Mouse (Mus musculus) myocyte (in vitro differentiated cells): ENCODE results near the gene Mnt. TPM values are rescaled to one million over a fixed set of nuclear protein-coding genes. Genes with fewer than 3 reads are reported as not detected.

ENCODE experiments used
- H3K27me3 ChIP-seq: one replicate; pipeline ENCODE4 v1.6.1; 2011; ENCODE audit not compliant: control insufficient read depth, insufficient read depth, insufficient read length
- H3K36me3 ChIP-seq: one replicate; pipeline ENCODE4 v1.6.1; 2011; ENCODE audit not compliant: control insufficient read depth, insufficient read depth
- H3K4me2 ChIP-seq: one replicate; pipeline ENCODE4 v1.6.1; 2011; ENCODE audit warnings: low read depth, control low read depth
- H3K4me3 ChIP-seq: one replicate; pipeline ENCODE4 v1.5.1; 2011; ENCODE audit warnings: mild to moderate bottlenecking, control low read depth, moderate library complexity
- H3K79me2 ChIP-seq: one replicate; pipeline ENCODE4 v1.6.1; 2011; ENCODE audit not compliant: control insufficient read depth, insufficient read depth
- H3ac ChIP-seq: one replicate; pipeline ENCODE4 v1.6.1; 2011; ENCODE audit not compliant: control insufficient read depth, insufficient read length
- CEBPB ChIP-seq: IDR thresholded peaks from 2 replicates; pipeline ENCODE4 v1.6.1; 2011; ENCODE audit warnings: mild to moderate bottlenecking, moderate library complexity; ENCODE audit not compliant: poor library complexity, insufficient read depth, severe bottlenecking
- E2F4 ChIP-seq: IDR thresholded peaks from one replicate; pipeline ENCODE4 v1.6.1; 2011; ENCODE audit warnings: mild to moderate bottlenecking, control low read depth, moderate library complexity; ENCODE audit not compliant: insufficient read depth
- MAX ChIP-seq: IDR thresholded peaks from one replicate; pipeline ENCODE4 v1.6.1; 2011; ENCODE audit warnings: low read depth, mild to moderate bottlenecking, control low read depth
- MYOD1 ChIP-seq, 3 experiments: IDR thresholded peaks; one replicate each; pipeline ENCODE4 v1.6.1; 2011; ENCODE audit warnings: control low read depth in 2 of 3, low read depth in 2 of 3, mild to moderate bottlenecking in 2 of 3, moderate library complexity in 1 of 3; ENCODE audit not compliant: insufficient read length in 2 of 3, control insufficient read depth in 1 of 3
- MYOG ChIP-seq, 3 experiments: IDR thresholded peaks; one replicate each; pipeline ENCODE4 v1.6.1; 2011; ENCODE audit warnings: control low read depth in 2 of 3, low read depth in 2 of 3, mild to moderate bottlenecking in 2 of 3; ENCODE audit not compliant: insufficient read length in 2 of 3, control insufficient read depth in 1 of 3, insufficient read depth in 1 of 3
- POLR2A ChIP-seq: IDR thresholded peaks from one replicate; pipeline ENCODE4 v1.6.1; 2011; ENCODE audit warnings: low read depth, mild to moderate bottlenecking, control low read depth, moderate library complexity; ENCODE audit not compliant: insufficient read length
- POLR2AphosphoS2 ChIP-seq: IDR thresholded peaks from one replicate; pipeline ENCODE4 v1.6.1; 2011; ENCODE audit warnings: low read depth, control low read depth; ENCODE audit not compliant: insufficient read length
- REST ChIP-seq: IDR thresholded peaks from one replicate; pipeline ENCODE4 v1.6.1; 2011; ENCODE audit warnings: mild to moderate bottlenecking, control low read depth, moderate library complexity; ENCODE audit not compliant: insufficient read depth, insufficient read length
- SRF ChIP-seq: IDR thresholded peaks from one replicate; pipeline ENCODE4 v1.6.1; 2011; ENCODE audit warnings: low read depth; ENCODE audit not compliant: control insufficient read depth, insufficient read length
- TCF12 ChIP-seq: IDR thresholded peaks from one replicate; pipeline ENCODE4 v1.6.1; 2011; ENCODE audit warnings: mild to moderate bottlenecking, control low read depth; ENCODE audit not compliant: poor library complexity, insufficient read depth, severe bottlenecking
- TCF3 ChIP-seq: IDR thresholded peaks from one replicate; pipeline ENCODE4 v1.6.1; 2011; ENCODE audit warnings: low read depth, control low read depth; ENCODE audit not compliant: insufficient read length
- USF1 ChIP-seq: IDR thresholded peaks from one replicate; pipeline ENCODE4 v1.6.1; 2011; ENCODE audit warnings: low read depth, mild to moderate bottlenecking, control low read depth, moderate library complexity
- polyA plus RNA-seq: library from polyadenylated mRNA; unstranded; fragments of >200 nt; fragmentation: generic; extraction: Trizol; gene quantifications from one replicate; pipeline ENCODE4 v1.2.1, GENCODE M21; 2012; ENCODE audit warnings: missing spikeins

Mnt gene
- polyA plus RNA-seq, 1 experiment, result 12.7 TPM

GRCm38 (mm10) chr11:74869603-74870002 lies 38.9 kb downstream of the Mnt start:
- no peaks in the 10 kb centered on the region for H3K27me3 ChIP-seq
- TF ChIP-seq REST, result no peak
- no peak for TF ChIP-seq MYOD1 (IDR thresholded peaks at IDR 0.05; ENCODE audit: control insufficient read depth in 1 of 3, insufficient read length in 2 of 3, low read depth in 2 of 3)
- TF ChIP-seq E2F4, result no peak
- TF ChIP-seq POLR2AphosphoS2, result no peak
- no peak for TF ChIP-seq USF1
- TF ChIP-seq MAX, result no peak
- no peak for TF ChIP-seq CEBPB
- no peak for TF ChIP-seq TCF3
- TF ChIP-seq TCF12, result no peak
- no peak for TF ChIP-seq POLR2A
- no peak for TF ChIP-seq SRF
- TF ChIP-seq MYOG (IDR thresholded peaks at IDR 0.05; ENCODE audit: control insufficient read depth in 1 of 3, insufficient read depth in 1 of 3, insufficient read length in 2 of 3, low read depth in 2 of 3), result no peak
- no peak overlapping the region for H3K4me2 ChIP-seq
- H3K79me2 ChIP-seq, result no peaks in the 10 kb centered on the region
- no peak overlapping the region for H3K4me3 ChIP-seq
- no peak overlapping the region for H3ac ChIP-seq
- H3K36me3 ChIP-seq, result no peaks in the 10 kb centered on the region

- TF ChIP-seq MAX, result no peak
- TF ChIP-seq REST, result no peak
- TF ChIP-seq E2F4, result no peak
- TF ChIP-seq CEBPB, result no peak
- TF ChIP-seq POLR2AphosphoS2, result no peak
- TF ChIP-seq MYOD1 (IDR thresholded peaks at IDR 0.05; ENCODE audit: control insufficient read depth in 1 of 3, insufficient read length in 2 of 3, low read depth in 2 of 3), result no peak
- TF ChIP-seq POLR2A, result no peak
- no peak for TF ChIP-seq SRF
- no peak for TF ChIP-seq TCF12
- TF ChIP-seq MYOG (IDR thresholded peaks at IDR 0.05; ENCODE audit: control insufficient read depth in 1 of 3, insufficient read depth in 1 of 3, insufficient read length in 2 of 3, low read depth in 2 of 3), result no peak
- no peak for TF ChIP-seq USF1
- no peak for TF ChIP-seq TCF3
- H3K27me3 ChIP-seq, result no peaks in the 10 kb centered on the region
- H3K36me3 ChIP-seq, result no peaks in the 10 kb centered on the region
- no peaks in the 10 kb centered on the region for H3K79me2 ChIP-seq
- H3K4me3 ChIP-seq, result no peak overlapping the region
- H3K4me2 ChIP-seq, result peak overlapping the region; percentile 64
- no peak overlapping the region for H3ac ChIP-seq
These were observed 39.8 kb downstream of the Mnt start for GRCm38 (mm10) chr11:74870544-74870943.

GRCm38 (mm10) chr11:74870991-74871622 lies 40.4 kb downstream of the Mnt start:
- TF ChIP-seq SRF (no peak), TCF12 (no peak), POLR2AphosphoS2 (no peak), E2F4 (no peak), TCF3 (no peak), POLR2A (no peak), MAX (no peak), REST (no peak), MYOG (IDR thresholded peaks at IDR 0.05; ENCODE audit: control insufficient read depth in 1 of 3, insufficient read depth in 1 of 3, insufficient read length in 2 of 3, low read depth in 2 of 3) (peak in 1 of 3 experiments; percentile 61), USF1 (no peak), CEBPB (peak; percentile 71; the same call in 1 of the 2 replicates), MYOD1 (IDR thresholded peaks at IDR 0.05; ENCODE audit: control insufficient read depth in 1 of 3, insufficient read length in 2 of 3, low read depth in 2 of 3) (peak in 2 of 3 experiments; percentile 58 to 64)
- H3K36me3 ChIP-seq, result no peaks in the 10 kb centered on the region
- H3K4me2 ChIP-seq, result peak overlapping the region; percentile 64
- H3K79me2 ChIP-seq, result no peaks in the 10 kb centered on the region
- no peaks in the 10 kb centered on the region for H3K27me3 ChIP-seq
- H3K4me3 ChIP-seq, result no peak overlapping the region
- H3ac ChIP-seq, result no peak overlapping the region

- Histone ChIP-seq H3K27me3 (no peaks in the 10 kb centered on the region), H3ac (no peak overlapping the region), H3K36me3 (no peaks in the 10 kb centered on the region), H3K4me3 (no peak overlapping the region), H3K79me2 (no peaks in the 10 kb centered on the region), H3K4me2 (no peak overlapping the region)
- TF ChIP-seq MYOG (IDR thresholded peaks at IDR 0.05; ENCODE audit: control insufficient read depth in 1 of 3, insufficient read depth in 1 of 3, insufficient read length in 2 of 3, low read depth in 2 of 3), result no peak
- no peak for TF ChIP-seq SRF
These were observed 43.9 kb downstream of the Mnt start for GRCm38 (mm10) chr11:74874630-74875029.

GRCm38 (mm10) chr11:74876801-74877200 lies 46.1 kb downstream of the Mnt start:
- Histone ChIP-seq H3K36me3 (no peaks in the 10 kb centered on the region), H3K4me2 (peak overlapping the region; percentile 57)
- no peak for TF ChIP-seq TCF3
- TF ChIP-seq MAX, result no peak
- no peak for TF ChIP-seq E2F4
- peak in 2 of 3 experiments; percentile 3 to 58 for TF ChIP-seq MYOG (IDR thresholded peaks at IDR 0.05; ENCODE audit: control insufficient read depth in 1 of 3, insufficient read depth in 1 of 3, insufficient read length in 2 of 3, low read depth in 2 of 3)
- peak in 2 of 3 experiments; percentile 16 to 47 for TF ChIP-seq MYOD1 (IDR thresholded peaks at IDR 0.05; ENCODE audit: control insufficient read depth in 1 of 3, insufficient read length in 2 of 3, low read depth in 2 of 3)
- no peak for TF ChIP-seq USF1
- TF ChIP-seq TCF12, result no peak
- no peak for TF ChIP-seq SRF
- no peak for TF ChIP-seq CEBPB
- TF ChIP-seq POLR2A, result no peak
- TF ChIP-seq POLR2AphosphoS2, result no peak
- TF ChIP-seq REST, result no peak

More at GRCm38 (mm10) chr11:74876801-74877200, 46.1 kb downstream of the Mnt start:
- no peak overlapping the region for H3K4me3 ChIP-seq
- no peaks in the 10 kb centered on the region for H3K27me3 ChIP-seq
- no peaks in the 10 kb centered on the region for H3K79me2 ChIP-seq
- no peak overlapping the region for H3ac ChIP-seq
